Mouse (Mus musculus): Measurements from ENCODE around the gene P4ha3. TPM values are rescaled to one million over a fixed set of nuclear protein-coding genes. Genes with fewer than 3 reads are reported as not detected.
A peak's percentile ranks its signal among the peaks of the same experiment; 100 is the strongest.
"Not testable (repeated sequence)": the region's sequence is repeated elsewhere in the genome, so short reads cannot be mapped to it uniquely, and the experiment has no call there.

Gene P4ha3
- 0.36 and 0.42 TPM in 2 replicates for polyA plus RNA-seq (2012; rRNA removed)

DNA sequence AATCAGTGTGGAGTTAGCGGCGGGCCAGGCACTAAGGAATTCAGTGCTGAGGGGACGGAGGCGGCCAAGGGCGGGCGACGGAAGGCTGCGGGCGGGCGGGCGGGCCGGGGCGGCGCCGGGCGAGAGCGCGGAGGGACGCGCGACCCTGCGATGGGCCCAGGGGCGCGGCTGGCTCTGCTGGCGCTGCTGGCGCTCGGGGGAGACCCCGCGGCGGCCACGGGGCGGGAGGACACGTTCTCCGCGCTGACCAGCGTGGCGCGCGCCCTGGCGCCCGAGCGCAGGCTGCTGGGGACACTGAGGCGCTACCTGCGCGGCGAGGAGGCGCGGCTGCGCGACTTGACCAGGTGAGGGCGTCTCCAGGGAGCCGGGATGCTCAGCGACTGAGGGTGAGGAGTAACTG, at the start of gene P4ha3:
Gene P4ha3, plus strand, starts transcription at position 138 of the 400 bp plus-strand sequence.
- DNase-seq (ENCODE audit: low read depth, low spot score) = no peak
- under 1% methylated on average over 50 of the region's 53 CpGs for WGBS

DNA sequence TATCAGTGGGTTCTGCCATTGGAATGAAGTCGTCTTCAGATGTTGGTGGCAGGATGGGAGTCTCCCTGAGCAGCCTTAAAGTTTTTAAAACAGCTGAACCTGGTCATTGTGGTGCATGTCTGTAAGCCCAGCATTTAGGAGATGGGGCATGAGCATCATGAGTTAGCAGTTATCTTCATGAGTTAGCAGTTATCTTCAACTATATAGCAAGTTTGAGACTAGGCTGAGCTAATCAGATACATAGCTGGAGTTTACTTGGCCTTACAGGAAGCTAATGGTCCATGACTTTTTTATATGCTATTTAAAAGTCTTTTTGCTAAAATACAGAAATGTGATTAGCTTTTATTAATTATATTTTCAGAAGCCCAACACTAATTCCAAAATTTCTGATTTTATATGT, 47.0 kb upstream of the P4ha3 start:
- no peak for DNase-seq (ENCODE audit: low read depth, low spot score)
- WGBS = 88% methylated on average over 1 of the region's 1 CpGs

DNA sequence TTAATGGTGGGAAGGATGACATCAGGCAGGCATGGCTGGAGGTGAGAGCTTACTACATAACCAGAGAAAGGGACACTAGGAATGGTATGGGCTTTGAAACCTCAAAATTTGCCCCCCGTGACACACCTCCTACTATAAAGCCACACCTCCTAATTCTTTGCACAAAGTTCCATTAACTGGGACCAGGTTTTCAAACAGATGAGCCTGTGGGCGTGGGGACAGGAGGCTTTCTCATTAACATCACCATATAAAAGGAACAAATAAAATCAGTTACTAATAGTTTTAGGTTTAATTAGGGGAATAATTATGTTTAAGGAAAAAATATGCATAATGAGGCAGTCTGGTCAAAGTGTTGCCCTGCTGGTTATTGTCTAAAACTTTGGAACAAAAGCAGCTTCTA, 44.7 kb upstream of the P4ha3 start:
- 87% methylated on average over 2 of the region's 2 CpGs for WGBS

DNA sequence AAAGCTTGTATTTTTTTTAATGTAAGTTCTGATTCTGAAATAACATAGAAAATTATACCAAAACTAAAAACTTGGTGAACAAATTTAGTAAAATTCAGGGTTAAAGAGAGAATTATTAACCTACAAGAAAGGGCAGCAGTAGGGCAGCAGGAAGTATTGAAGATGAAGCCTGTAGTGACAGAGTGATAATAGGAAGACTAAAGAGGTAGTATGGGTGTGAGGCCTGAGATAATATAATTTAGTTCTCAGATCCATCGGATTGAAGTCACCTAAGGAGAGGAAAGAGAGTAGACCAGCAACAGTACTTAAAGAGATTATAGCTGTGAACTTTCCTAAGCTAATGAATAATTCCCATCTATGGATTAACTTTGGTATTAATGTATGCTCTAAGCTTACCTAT, 42.3 kb upstream of the P4ha3 start:
- 80% methylated on average over 1 of the region's 1 CpGs for WGBS
- DNase-seq (ENCODE audit: low read depth, low spot score) = no peak

More for the DNA sequence above, 44.7 kb upstream of the P4ha3 start:
- DNase-seq (ENCODE audit: low read depth, low spot score) = no peak

DNA sequence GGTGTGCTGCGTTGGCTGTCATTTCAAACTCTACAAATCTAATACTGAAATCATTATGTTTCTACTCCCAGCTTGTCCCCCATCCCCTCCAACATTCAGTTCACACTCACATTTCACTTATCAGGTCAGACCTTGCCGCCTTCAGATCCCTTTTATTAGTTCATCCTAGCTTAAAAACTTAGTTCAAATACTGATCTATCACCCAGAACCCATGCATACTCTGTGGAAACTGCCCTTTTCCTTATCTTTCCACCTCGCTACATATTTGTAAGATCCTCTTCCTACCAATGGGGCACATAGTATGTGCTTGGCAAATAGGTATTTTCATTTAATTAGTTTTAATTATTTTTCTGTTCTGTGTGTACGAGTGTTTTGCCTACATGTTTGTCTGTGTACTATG, 41.1 kb upstream of the P4ha3 start:
- DNase-seq (ENCODE audit: low read depth, low spot score) = no peak
- 96% methylated on average over 4 of the region's 4 CpGs for WGBS

DNA sequence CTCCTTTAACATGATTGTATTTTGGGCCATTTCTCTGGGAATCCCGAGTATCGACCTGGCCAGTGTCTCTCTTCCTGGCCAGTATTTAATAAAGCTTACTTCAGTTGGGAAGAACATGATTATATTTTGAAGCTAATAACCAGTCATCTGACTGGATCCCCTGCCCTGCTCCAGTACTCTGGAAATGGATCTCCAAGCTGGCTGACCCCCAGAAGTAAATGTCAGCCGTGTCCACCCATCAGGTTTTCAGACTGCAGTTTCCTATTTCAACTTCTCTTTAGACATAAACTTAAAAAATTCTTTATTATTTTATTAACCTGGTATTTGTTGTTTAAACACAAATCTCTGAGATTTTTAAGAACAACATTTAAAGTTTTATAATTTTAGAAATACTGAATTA, 40.1 kb upstream of the P4ha3 start:
- WGBS = 93% methylated on average over 3 of the region's 3 CpGs
- DNase-seq (ENCODE audit: low read depth, low spot score) = no peak

DNA sequence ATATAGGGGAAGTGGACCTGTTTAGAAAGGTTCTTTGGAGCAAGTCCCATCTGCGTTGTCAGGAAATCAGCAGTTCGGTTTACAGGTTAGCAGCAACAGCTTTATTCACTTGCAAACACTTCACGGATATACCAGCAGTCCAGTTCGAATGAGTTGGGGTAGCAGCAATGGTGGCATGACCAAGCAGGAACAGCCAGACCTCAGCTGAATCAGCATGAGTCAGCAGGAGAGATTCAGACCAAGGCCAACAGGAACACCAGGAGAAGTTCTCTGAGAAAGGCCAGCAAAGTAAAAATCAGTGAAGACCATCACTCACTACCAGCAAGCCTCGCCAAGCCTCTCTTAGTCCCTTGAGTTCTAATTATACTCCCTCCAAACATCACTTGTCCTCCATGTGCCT, 34.7 kb upstream of the P4ha3 start:
- WGBS = 95% methylated on average over 5 of the region's 5 CpGs
- no peak for DNase-seq (ENCODE audit: low read depth, low spot score)

DNA sequence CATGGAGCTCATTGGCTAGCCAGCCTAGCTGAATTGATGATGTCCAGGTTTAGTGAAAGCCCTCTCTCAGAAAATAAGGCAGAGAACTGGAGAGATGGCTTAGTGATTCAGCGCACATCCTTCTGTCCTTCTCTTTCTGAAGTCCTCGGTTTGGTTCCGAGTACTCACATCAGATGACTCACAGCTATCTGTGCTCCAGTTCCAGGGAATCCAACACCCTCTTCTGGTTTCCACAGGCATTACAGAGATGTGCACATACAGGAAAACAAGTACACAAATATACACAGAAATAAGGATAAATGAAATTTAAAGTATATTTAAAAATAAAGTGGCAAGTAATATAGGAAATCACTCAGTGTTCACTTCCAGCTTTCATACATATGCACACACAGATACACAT, 23.0 kb upstream of the P4ha3 start:
- WGBS = 75% methylated on average over 3 of the region's 3 CpGs
- no peak for DNase-seq (ENCODE audit: low read depth, low spot score)

DNA sequence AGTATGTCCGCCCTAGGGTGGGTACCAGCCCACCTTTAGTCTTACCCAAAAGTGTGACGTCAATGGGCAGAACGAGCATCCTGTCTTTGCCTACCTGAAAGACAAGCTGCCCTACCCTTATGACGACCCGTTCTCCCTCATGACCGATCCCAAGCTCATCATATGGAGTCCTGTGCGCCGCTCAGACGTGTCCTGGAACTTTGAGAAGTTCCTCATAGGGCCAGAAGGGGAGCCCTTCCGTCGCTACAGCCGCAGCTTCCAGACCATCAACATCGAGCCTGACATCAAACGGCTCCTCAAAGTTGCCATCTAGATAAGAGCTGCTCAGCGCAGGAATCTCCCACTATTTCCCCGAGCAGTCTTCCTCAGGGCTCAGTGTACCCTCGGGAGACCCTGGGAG, 20.4 kb upstream of the P4ha3 start:
- not testable (repeated sequence) for DNase-seq (ENCODE audit: low read depth, low spot score)
- 83% methylated on average over 17 of the region's 17 CpGs for WGBS

DNA sequence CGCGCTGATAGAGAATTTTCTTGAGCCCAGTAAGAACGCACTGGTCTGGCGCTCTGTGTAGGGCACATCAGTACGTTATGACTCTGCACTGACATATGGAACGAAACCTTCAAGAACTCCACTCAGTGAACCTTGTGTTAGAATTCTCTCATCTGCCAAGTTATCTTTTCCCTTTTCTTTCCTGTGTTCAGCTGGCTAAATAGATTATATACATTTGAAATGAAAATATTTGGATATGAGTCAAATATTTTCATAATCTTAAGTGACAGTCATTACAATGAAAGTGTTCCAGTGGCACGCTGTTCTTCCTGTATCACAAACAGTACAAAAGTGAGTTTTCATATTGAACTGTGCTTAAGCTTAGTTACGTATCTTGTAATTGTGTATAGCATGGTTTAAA, 13.0 kb upstream of the P4ha3 start:
- no peak for DNase-seq (ENCODE audit: low read depth, low spot score)
- 95% methylated on average over 8 of the region's 8 CpGs for WGBS

DNA sequence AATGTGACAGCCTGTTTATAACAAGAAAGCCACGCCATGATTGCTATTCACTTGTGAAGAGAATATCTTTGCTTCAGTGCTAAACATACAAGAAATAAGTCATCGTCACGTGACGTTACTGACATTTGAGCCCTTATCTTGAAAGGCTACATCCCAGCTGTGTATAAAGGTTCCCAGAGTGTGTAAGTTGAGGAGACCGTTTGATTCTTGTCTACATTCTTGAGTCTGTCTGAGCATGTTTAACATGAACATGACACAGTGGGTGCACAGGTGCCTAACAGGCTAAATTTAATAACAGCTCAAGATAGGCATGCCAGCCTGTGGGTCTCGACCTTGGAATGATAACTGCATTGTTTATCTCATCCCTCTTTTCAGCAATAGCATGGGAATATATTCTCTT, 10.8 kb upstream of the P4ha3 start:
- no peak for DNase-seq (ENCODE audit: low read depth, low spot score)
- WGBS = 79% methylated on average over 6 of the region's 6 CpGs

DNA sequence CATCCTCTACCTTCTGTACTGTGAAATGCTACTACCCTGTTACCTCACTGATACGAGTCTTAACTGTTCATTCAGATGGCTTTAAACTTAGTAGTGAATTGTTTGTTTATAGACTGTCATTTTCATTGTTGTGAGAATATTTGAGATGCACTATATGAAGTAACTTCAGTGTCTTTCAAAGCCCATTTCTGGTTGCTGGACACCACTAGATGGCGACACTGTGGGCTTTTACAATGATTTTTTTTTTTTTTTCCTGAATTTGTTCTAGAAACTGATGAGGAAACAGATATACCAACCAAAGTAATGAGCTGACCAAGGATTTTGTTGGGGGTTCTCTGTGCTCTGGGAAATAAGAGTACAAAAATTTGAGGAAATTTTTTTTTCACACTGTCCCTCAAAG, 8.9 kb upstream of the P4ha3 start:
- DNase-seq (ENCODE audit: low read depth, low spot score) = no peak
- 53% methylated on average over 2 of the region's 2 CpGs for WGBS

DNA sequence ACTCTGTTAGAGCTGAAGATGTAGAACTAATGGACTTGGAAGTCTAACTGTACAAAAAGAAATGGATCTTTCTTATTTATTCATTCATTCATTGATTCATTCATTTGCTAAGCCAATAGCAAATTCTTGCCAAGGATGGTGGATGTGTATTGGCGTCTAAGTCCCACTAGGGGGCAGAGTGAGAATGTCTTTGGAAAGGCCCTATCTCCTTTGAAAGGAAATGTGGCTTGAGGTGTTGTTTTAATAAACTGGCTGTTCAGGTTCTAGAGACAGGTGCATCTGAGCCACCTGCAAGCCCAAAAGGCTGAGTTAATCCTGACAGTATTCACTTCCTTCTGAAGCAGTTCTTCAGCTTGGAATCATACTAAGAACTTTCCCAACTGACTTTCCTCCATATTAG, 5.5 kb upstream of the P4ha3 start:
- peak; percentile 31 for DNase-seq (ENCODE audit: low read depth, low spot score)
- 0% methylated on average over 1 of the region's 1 CpGs for WGBS

DNA sequence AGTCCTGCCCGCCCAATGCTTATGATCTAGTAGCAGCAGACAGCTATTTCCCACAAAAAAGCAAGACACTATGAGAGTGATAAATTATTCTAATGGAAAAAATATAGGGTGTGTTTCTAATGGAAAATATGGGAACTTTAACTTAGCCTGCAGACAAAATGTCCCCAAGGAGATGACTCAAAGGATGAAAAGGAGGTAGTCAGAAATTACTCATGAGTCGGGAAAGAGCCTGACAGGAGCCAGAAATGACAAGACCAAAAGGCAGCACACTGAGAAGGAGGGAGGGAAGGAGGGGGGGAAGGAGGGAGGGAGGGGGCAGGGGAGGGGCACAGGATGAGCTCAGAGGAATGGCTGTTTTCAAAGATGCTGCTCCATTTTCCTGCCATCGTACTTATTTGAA, 3.7 kb upstream of the P4ha3 start:
- DNase-seq (ENCODE audit: low read depth, low spot score) = no peak
- WGBS = 74% methylated on average over 3 of the region's 3 CpGs

DNA sequence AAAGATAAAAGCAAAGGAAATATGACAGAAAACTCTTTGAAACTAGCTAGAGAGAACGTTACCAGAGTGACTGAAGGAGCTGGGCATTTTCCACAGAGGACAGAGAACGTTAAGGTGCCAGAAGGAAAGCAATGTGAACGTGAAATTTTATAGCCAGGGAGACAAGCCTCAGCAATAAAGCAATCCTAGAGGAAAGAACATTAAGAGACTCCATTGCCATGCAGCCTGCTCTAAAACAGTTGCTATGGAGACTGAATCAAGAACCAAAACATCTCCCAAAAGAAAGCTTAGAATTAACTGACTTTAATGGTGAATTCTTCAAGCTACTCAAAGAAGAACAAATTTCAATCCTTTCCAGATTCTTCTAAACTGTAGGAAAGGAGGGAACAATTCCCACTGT, 2.0 kb upstream of the P4ha3 start:
- DNase-seq (ENCODE audit: low read depth, low spot score) = no peak
- WGBS = 8% methylated on average over 3 of the region's 3 CpGs

DNA sequence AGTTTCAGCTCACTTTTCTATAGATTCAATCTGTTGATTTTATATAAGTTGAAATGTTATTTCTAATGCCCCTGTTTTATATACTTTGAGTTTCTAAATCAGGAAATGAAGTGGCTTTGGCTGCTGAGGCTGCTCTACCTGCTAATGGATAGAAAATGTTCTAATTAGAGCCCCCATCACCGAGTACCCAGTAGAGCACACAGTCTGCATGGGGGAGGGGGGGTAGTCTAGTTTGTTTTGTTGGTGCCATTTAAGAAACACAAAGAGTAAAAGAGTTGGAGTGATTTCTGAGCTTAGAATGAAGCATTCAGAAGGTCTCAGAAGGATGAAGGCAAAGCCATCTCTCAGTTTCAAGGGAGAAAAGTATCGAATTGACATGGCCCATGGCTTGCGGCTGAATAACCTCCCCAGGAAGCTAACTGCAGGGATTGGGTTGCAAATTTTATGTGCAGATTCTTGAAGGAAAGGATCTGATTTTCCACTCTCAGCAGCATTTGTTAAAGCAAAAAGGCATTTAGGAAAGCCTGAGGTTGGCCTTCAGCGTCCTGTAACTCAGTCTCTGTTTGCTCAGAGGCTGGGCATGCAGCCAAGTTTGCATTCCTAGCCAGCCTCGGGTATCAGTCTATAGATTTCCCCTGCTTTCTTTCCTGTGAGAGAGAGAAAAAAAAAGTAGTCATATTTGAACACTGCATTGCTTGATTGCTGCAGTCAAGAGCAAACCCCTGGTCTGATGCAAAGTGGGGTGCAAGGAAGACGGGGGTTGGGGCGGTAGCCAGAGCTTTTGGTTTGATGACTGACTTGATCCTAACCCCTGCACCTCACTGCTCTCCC, 2.6 kb downstream of the P4ha3 start:
- 15% methylated on average over 7 of the region's 7 CpGs for WGBS
- peak; percentile 51 for DNase-seq (ENCODE audit: low read depth, low spot score)

DNA sequence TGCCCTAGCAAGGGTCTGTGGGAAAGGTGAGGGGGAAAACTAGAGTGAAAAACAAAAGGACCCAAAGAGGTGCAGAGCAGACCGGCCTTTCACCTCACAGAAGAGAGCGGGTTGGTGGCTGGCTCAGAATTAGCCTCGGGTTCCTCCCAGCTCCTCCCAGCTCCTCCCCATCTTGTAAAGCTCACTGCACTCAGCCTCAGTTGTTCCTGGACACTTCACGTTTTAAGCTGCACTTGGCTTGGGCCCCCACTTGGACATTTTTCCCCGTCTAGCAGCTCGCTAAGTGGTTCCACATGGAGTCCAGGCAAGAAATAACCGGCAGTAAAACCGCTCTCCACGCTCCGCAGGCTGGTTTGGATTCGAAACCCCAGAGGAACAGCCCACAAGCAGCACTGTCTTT, 3.3 kb downstream of the P4ha3 start:
- WGBS = 15% methylated on average over 11 of the region's 11 CpGs
- no peak for DNase-seq (ENCODE audit: low read depth, low spot score)

DNA sequence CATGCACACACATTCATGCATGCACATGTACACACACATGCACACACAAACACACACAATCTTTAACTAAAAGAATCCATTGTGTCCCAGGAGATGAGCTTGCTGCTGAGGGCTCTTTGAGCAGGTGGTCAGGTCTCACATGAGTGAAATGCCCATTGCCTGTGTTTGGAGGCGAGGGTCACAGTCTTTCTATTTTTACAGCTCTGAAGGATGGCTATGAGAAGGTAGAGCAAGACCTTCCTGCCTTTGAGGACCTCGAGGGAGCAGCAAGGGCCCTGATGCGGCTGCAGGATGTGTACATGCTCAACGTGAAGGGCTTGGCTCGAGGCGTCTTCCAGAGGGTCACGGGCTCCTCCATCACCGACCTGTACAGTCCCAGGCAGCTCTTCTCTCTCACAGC, 8.2 kb downstream of the P4ha3 start:
- no peak for DNase-seq (ENCODE audit: low read depth, low spot score)
- 83% methylated on average over 8 of the region's 8 CpGs for WGBS

DNA sequence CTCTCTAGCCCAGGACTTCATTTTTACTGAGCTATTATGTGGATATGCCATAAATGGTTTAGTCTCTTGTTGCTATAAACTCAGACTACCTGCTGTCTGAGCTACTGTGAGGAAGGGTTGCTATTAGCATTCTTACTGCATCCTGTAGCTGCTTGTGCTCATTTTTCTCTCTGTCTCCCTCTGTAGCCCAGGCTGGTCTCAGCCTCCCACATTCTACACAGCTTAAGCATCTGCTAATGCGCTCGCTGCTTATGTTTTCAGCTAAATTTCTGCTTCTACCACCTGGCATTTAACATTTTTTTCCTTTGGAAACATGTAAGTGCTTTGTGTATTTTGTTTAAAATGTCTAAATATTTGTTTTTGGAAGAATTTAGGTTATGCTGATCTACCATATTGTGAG, 10.4 kb downstream of the P4ha3 start:
- no peak for DNase-seq (ENCODE audit: low read depth, low spot score)
- WGBS = 91% methylated on average over 2 of the region's 2 CpGs

DNA sequence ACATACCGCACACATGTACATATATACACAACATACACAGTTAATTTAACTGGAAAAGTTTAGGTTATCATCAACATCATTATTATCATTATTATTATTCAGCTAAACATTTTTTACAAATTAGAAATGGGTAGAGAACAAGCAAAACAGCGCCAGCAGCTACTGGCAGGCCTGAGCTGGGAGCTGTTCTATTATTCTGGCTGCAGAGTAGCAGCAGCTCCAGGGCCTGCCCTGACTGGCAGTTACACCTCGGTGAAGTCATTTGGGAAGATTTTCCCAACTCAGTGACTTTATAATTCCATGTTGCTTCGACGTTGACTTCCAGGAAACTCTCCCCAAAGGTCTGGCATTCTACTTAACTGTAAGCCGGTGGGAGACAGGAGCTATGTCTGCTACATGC, 11.4 kb downstream of the P4ha3 start:
- WGBS = 79% methylated on average over 6 of the region's 6 CpGs
- DNase-seq (ENCODE audit: low read depth, low spot score) = no peak

DNA sequence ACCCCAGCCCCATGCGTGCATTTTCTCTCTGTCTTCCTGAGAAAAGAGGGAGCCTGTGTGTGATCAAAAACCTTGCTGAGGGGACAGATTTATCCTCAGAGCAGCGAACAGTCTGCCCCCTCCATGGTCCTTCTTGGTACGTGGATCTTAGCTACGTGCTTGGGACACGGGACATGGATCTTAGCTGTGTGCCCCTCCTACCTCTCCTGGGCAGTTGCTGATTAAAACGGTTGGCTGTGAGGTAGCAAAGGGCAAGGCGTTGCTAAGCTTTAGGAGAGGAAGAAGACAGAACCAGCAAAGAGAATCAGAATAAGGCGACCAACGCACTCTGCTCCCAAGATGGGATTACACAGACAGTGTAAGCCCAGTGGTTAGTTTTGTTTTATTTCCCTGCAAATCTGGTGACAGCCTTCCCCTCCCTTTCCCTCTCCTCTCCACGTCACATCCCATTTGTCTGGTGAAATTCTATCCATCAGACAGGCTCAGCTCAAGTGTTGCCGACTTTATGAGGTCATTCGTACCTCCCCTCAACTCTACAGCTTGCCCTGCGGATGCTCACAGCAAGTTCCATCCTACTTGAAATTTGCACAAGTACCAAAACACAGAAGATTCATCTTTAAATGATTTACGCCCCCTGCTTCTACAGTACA, 13.7 kb downstream of the P4ha3 start:
- no peak for DNase-seq (ENCODE audit: low read depth, low spot score)
- 70% methylated on average over 14 of the region's 14 CpGs for WGBS

All from large intestine, adult 2 months (tissue).